ENCODE assay signal across 22 mouse cellular contexts in the genomic region with DNA sequence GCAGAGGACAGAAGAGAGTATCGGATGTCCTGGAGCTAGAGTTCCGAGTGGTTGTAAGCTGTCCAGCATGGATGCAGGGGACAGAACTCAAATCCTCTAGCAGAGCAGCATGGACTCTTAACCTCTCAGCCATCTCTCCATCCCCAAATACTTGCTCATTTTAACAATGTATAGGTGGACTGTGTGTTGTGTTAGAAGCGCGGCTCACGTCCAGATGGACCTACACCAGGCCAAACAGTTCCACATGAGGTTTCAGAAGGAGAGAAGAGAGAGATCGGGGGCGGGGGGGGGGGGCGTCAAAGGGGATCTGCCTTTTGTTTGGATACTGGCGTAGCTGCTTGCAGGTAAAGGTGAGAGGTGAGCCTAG. TPM values are rescaled to one million over a fixed set of nuclear protein-coding genes. Genes with fewer than 3 reads are reported as not detected.
DNase-seq lines count a peak whose midpoint lies in the region; ATAC-seq and TF ChIP-seq lines count a peak whose summit lies in the region.
"Had no signal": no experiment of that assay in that cellular context is flagged by ENCODE, and none has a peak within 500 bp of the region (broad histone marks: within the 10 kb centered on the region; RNA-seq: fewer than 3 reads in every experiment).

No protein-coding gene starts in this region.

- no peak overlapping the region for H3K27ac ChIP-seq in forebrain, embryonic 13.5 days
- H3K27ac ChIP-seq in forebrain, embryonic 12.5 days, result no peak overlapping the region
- H3K27ac ChIP-seq in hindbrain, embryonic 15.5 days (replicated peaks), result no peak overlapping the region
- H3K27ac ChIP-seq in hindbrain, embryonic 11.5 days (ENCODE audit: low read depth, low read length), result no peak overlapping the region
- H3K27ac ChIP-seq in kidney, embryonic 16.5 days (ENCODE audit: low read length), result no peak overlapping the region
- H3K27ac ChIP-seq in testis, adult 2 months (ENCODE audit: control insufficient read depth, insufficient read depth, low read depth, low read length), result no peak overlapping the region
- H3K27ac ChIP-seq: forebrain, embryonic 10.5 days; heart, embryonic 15.5 days; hindbrain, embryonic 12.5 days had no signal

- no peaks in the 10 kb centered on the region for H3K27me3 ChIP-seq in forebrain, embryonic 13.5 days
- H3K27me3 ChIP-seq in forebrain, embryonic 12.5 days, result 0 out of 2 replicates have a peak, but pooled peaks cover 4% of the 10 kb centered on the region
- 0 out of 2 replicates have a peak, but pooled peaks cover 3% of the 10 kb centered on the region for H3K27me3 ChIP-seq in hindbrain, embryonic 15.5 days
- H3K27me3 ChIP-seq in hindbrain, embryonic 11.5 days (ENCODE audit: control insufficient read depth, insufficient read depth, low read length), result no peaks in the 10 kb centered on the region
- H3K27me3 ChIP-seq in kidney, embryonic 16.5 days (ENCODE audit: insufficient read depth, low read length), result no peaks in the 10 kb centered on the region
- no peaks in the 10 kb centered on the region for H3K27me3 ChIP-seq in testis, adult 2 months (ENCODE audit: control insufficient read depth, insufficient read depth, low read length)
- H3K27me3 ChIP-seq: heart, embryonic 15.5 days; hindbrain, embryonic 12.5 days; Patski had no signal

- H3K4me1 ChIP-seq in forebrain, embryonic 13.5 days, result peaks cover 7% of the 10 kb centered on the region; the same call in 1 of the 2 replicates
- no peaks in the 10 kb centered on the region for H3K4me1 ChIP-seq in forebrain, embryonic 12.5 days
- H3K4me1 ChIP-seq in hindbrain, embryonic 15.5 days (replicated peaks), result no peaks in the 10 kb centered on the region
- no peaks in the 10 kb centered on the region for H3K4me1 ChIP-seq in hindbrain, embryonic 11.5 days (replicated peaks; ENCODE audit: control insufficient read depth, insufficient read depth, low read length)
- H3K4me1 ChIP-seq in kidney, embryonic 16.5 days (ENCODE audit: insufficient read depth, low read length), result peaks cover 6% of the 10 kb centered on the region; the same call in 1 of the 2 replicates
- H3K4me1 ChIP-seq in testis, adult 2 months (ENCODE audit: control insufficient read depth, insufficient read depth, low read length), result peaks cover 7% of the 10 kb centered on the region
- H3K4me1 ChIP-seq: forebrain, embryonic 10.5 days had no signal

- DNase-seq in hindbrain, embryonic 11.5 days (ENCODE audit: low spot score), result no peak
- no peak for DNase-seq in kidney, adult 9 months
- DNase-seq in testis, postnatal 10 days (ENCODE audit: low spot score), result no peak
- DNase-seq: adrenal gland, postnatal 10 days; adrenal gland, postnatal 36 days; cerebellum, adult 18-20 months; cerebellum, postnatal 14 days; gastrocnemius, adult 2 months; gastrocnemius, postnatal 14 days; heart, adult 18-20 months; heart, postnatal 10 days; heart, postnatal 4 days had no signal

- TF ChIP-seq POLR2A in testis, adult 2 months (IDR thresholded peaks at IDR 0.05; ENCODE audit: control insufficient read depth, low read depth, low read length), result no peak

- no peaks in the 10 kb centered on the region for H3K36me3 ChIP-seq in forebrain, embryonic 13.5 days (ENCODE audit: poor library complexity, severe bottlenecking)
- H3K36me3 ChIP-seq in forebrain, embryonic 12.5 days (replicated peaks), result no peaks in the 10 kb centered on the region
- H3K36me3 ChIP-seq in hindbrain, embryonic 15.5 days, result no peaks in the 10 kb centered on the region
- H3K36me3 ChIP-seq in hindbrain, embryonic 11.5 days (ENCODE audit: control insufficient read depth, insufficient read depth, low read length), result no peaks in the 10 kb centered on the region
- no peaks in the 10 kb centered on the region for H3K36me3 ChIP-seq in kidney, embryonic 16.5 days (ENCODE audit: insufficient read depth, low read length)
- no peaks in the 10 kb centered on the region for H3K36me3 ChIP-seq in testis, adult 2 months (ENCODE audit: control insufficient read depth, insufficient read depth, low read length)
- H3K36me3 ChIP-seq: forebrain, embryonic 10.5 days; heart, embryonic 12.5 days; heart, embryonic 15.5 days; hindbrain, embryonic 12.5 days had no signal

- no peak for TF ChIP-seq CTCF in testis, adult 2 months (IDR thresholded peaks at IDR 0.05; ENCODE audit: control insufficient read depth, insufficient read depth, insufficient replicate concordance, low read depth, low read length)

- H3K4me2 ChIP-seq in forebrain, embryonic 13.5 days, result no peak overlapping the region
- no peak overlapping the region for H3K4me2 ChIP-seq in forebrain, embryonic 12.5 days
- no peak overlapping the region for H3K4me2 ChIP-seq in hindbrain, embryonic 15.5 days
- no peak overlapping the region for H3K4me2 ChIP-seq in hindbrain, embryonic 11.5 days (replicated peaks; ENCODE audit: low read depth, low read length)
- no peak overlapping the region for H3K4me2 ChIP-seq in kidney, embryonic 16.5 days (replicated peaks; ENCODE audit: low read depth, low read length)
- H3K4me2 ChIP-seq: heart, embryonic 12.5 days; heart, embryonic 15.5 days; hindbrain, embryonic 12.5 days had no signal

- H3K9ac ChIP-seq in forebrain, embryonic 13.5 days, result no peak overlapping the region
- H3K9ac ChIP-seq in forebrain, embryonic 12.5 days, result no peak overlapping the region
- H3K9ac ChIP-seq in hindbrain, embryonic 15.5 days, result no peak overlapping the region
- H3K9ac ChIP-seq in hindbrain, embryonic 11.5 days (ENCODE audit: low read depth, low read length), result no peak overlapping the region
- no peak overlapping the region for H3K9ac ChIP-seq in kidney, embryonic 16.5 days (replicated peaks; ENCODE audit: low read length)
- H3K9ac ChIP-seq: heart, embryonic 12.5 days; heart, embryonic 15.5 days; hindbrain, embryonic 12.5 days had no signal

- ATAC-seq in forebrain, embryonic 13.5 days, result peak; percentile 26; the same call in 1 of the 2 replicates
- ATAC-seq in forebrain, embryonic 12.5 days (ENCODE audit: low FRiP score), result no peak
- peak; percentile 54; the same call in 1 of the 2 replicates for ATAC-seq in hindbrain, embryonic 15.5 days (ENCODE audit: low FRiP score, low read depth)
- ATAC-seq in hindbrain, embryonic 11.5 days (ENCODE audit: low FRiP score), result no peak
- ATAC-seq in kidney, embryonic 16.5 days (ENCODE audit: low FRiP score, low TSS enrichment), result peak; percentile 53; the same call in 1 of the 2 replicates

- H3K4me3 ChIP-seq in forebrain, embryonic 13.5 days, result no peak overlapping the region
- no peak overlapping the region for H3K4me3 ChIP-seq in forebrain, embryonic 12.5 days (replicated peaks)
- H3K4me3 ChIP-seq in hindbrain, embryonic 15.5 days, result no peak overlapping the region
- no peak overlapping the region for H3K4me3 ChIP-seq in hindbrain, embryonic 11.5 days (ENCODE audit: low read depth, low read length)
- no peak overlapping the region for H3K4me3 ChIP-seq in kidney, embryonic 16.5 days (ENCODE audit: low read length)
- H3K4me3 ChIP-seq in testis, adult 2 months (ENCODE audit: control insufficient read depth, low read depth, low read length), result peak overlapping the region; percentile 10
- H3K4me3 ChIP-seq: forebrain, embryonic 10.5 days; heart, embryonic 12.5 days; heart, embryonic 15.5 days; hindbrain, embryonic 12.5 days had no signal

- no peaks in the 10 kb centered on the region for H3K9me3 ChIP-seq in forebrain, embryonic 13.5 days (replicated peaks)
- H3K9me3 ChIP-seq in forebrain, embryonic 12.5 days, result no peaks in the 10 kb centered on the region
- no peaks in the 10 kb centered on the region for H3K9me3 ChIP-seq in hindbrain, embryonic 15.5 days
- no peaks in the 10 kb centered on the region for H3K9me3 ChIP-seq in hindbrain, embryonic 11.5 days (ENCODE audit: control insufficient read depth, low read length)
- H3K9me3 ChIP-seq in kidney, embryonic 16.5 days (ENCODE audit: low read length), result no peaks in the 10 kb centered on the region
- H3K9me3 ChIP-seq: forebrain, embryonic 10.5 days; heart, embryonic 12.5 days; heart, embryonic 15.5 days; hindbrain, embryonic 12.5 days had no signal

- WGBS in forebrain, embryonic 13.5 days, result 89% methylated on average over 9 of the region's 9 CpGs
- 92% methylated on average over 9 of the region's 9 CpGs for WGBS in forebrain, embryonic 12.5 days
- WGBS in hindbrain, embryonic 15.5 days, result 92% methylated on average over 9 of the region's 9 CpGs
- 96% methylated on average over 9 of the region's 9 CpGs for WGBS in hindbrain, embryonic 11.5 days
- 84% methylated on average over 9 of the region's 9 CpGs for WGBS in kidney, embryonic 16.5 days

RNA-seq across cellular contexts. Expression of gene Col4a3, which starts 48.5 kb away (rescaled TPM):
- polyA plus RNA-seq in forebrain, embryonic 13.5 days (2015; fragmentation: Nextera tagmentation; extraction: Ambion mirVana), result 0.12 and 0.14 TPM in 2 replicates
- polyA plus RNA-seq in forebrain, embryonic 12.5 days (2016; fragmentation: Nextera tagmentation; extraction: Ambion mirVana), result 0.12 and 0.23 TPM in 2 replicates
- 0.26 and 0.28 TPM in 2 replicates for polyA plus RNA-seq in hindbrain, embryonic 15.5 days (2015; fragmentation: Nextera tagmentation; extraction: Ambion mirVana)
- polyA plus RNA-seq in hindbrain, embryonic 11.5 days (2014; fragmentation: Nextera tagmentation; extraction: Ambion mirVana), result 0.09 and 0.15 TPM in 2 replicates
- 4.1 and 4.8 TPM in 2 replicates for polyA plus RNA-seq in kidney, embryonic 16.5 days (2015; fragmentation: Nextera tagmentation; extraction: Ambion mirVana)
- polyA plus RNA-seq in testis, adult 2 months (2012; rRNA removed), result 5.3 and 7.9 TPM in 2 replicates

RNA-seq across cellular contexts. Expression of gene Col4a4, which starts 48.6 kb away (rescaled TPM):
- polyA plus RNA-seq in forebrain, embryonic 13.5 days (2015; fragmentation: Nextera tagmentation; extraction: Ambion mirVana), result 0.15 and 0.18 TPM in 2 replicates
- polyA plus RNA-seq in forebrain, embryonic 12.5 days (2016; fragmentation: Nextera tagmentation; extraction: Ambion mirVana), result 0.12 and 0.17 TPM in 2 replicates
- polyA plus RNA-seq in hindbrain, embryonic 15.5 days (2015; fragmentation: Nextera tagmentation; extraction: Ambion mirVana), result 0.25 and 0.28 TPM in 2 replicates
- 0.15 TPM in 2 replicates for polyA plus RNA-seq in hindbrain, embryonic 11.5 days (2014; fragmentation: Nextera tagmentation; extraction: Ambion mirVana)
- polyA plus RNA-seq in kidney, embryonic 16.5 days (2015; fragmentation: Nextera tagmentation; extraction: Ambion mirVana), result 4.3 and 4.9 TPM in 2 replicates
- polyA plus RNA-seq in testis, adult 2 months (2012; rRNA removed), result 4.0 and 5.4 TPM in 2 replicates

Comparison
In these comparisons a context has a peak if more than half of its experiments do, and no peak if none do; other contexts are left out.
1. ATAC-seq: peak in forebrain, embryonic 13.5 days (single experiment), hindbrain, embryonic 15.5 days (single experiment) and kidney, embryonic 16.5 days (single experiment); none in forebrain, embryonic 12.5 days (single experiment) and hindbrain, embryonic 11.5 days (single experiment).